Comparison of ENCODE assay signal across 18 mouse cellular contexts in the genomic region with DNA sequence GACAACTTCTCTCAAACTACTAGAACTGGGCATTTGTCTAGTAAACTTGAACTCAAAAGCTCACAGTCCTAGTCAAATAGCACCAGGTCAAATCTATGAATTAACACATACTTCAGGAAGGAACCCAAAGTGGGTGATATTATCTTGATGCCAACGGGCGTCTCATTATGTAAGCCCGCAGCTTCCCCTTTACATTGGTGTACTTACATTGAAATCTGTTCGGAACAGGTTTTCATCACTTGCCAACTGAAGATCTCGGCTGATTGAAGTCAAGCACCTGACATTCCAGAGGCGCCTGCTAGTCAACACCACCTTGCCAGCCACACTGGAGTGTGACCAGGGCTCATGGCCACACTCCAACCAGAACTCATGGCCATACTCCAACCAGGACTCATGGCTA.
"Had no signal": no experiment of that assay in that cellular context is flagged by ENCODE, and none has a peak within 500 bp of the region (broad histone marks: within the 10 kb centered on the region; RNA-seq: fewer than 3 reads in every experiment).

No protein-coding gene starts in this region.

- H3K4me3 ChIP-seq: left cerebral cortex, adult 2 months; liver, embryonic 13.5 days; megakaryocyte, embryonic 14.5 days; midbrain, embryonic 12.5 days; midbrain, embryonic 15.5 days; neural tube, embryonic 12.5 days; neural tube, embryonic 15.5 days had no signal

- H3K4me1 ChIP-seq: liver, embryonic 13.5 days; megakaryocyte, embryonic 14.5 days; neural tube, embryonic 12.5 days had no signal

- H3K9me3 ChIP-seq: liver, embryonic 13.5 days; midbrain, embryonic 12.5 days; midbrain, embryonic 15.5 days; neural tube, embryonic 15.5 days had no signal

- H3K4me2 ChIP-seq: liver, embryonic 13.5 days; midbrain, embryonic 12.5 days; midbrain, embryonic 15.5 days; neural tube, embryonic 12.5 days; neural tube, embryonic 15.5 days had no signal

- ATAC-seq: midbrain, embryonic 15.5 days had no signal

- H3K9ac ChIP-seq: liver, embryonic 13.5 days; midbrain, embryonic 12.5 days; midbrain, embryonic 15.5 days; neural tube, embryonic 12.5 days; neural tube, embryonic 15.5 days had no signal

- H3K36me3 ChIP-seq: liver, embryonic 13.5 days; midbrain, embryonic 12.5 days; midbrain, embryonic 15.5 days; neural tube, embryonic 12.5 days; neural tube, embryonic 15.5 days had no signal

- DNase-seq: kidney, adult 9 months; kidney, postnatal 14 days; kidney, postnatal 4 days; layer of hippocampus, adult 9-11 months; liver, embryonic 13.5 days; lung, adult 2 months; lung, postnatal 14 days; lung, postnatal 4 days; right cerebral cortex, adult 18-20 months; right cerebral cortex, postnatal 14 days; right cerebral cortex, postnatal 4 days; thymus, postnatal 25 days had no signal

- H3K27ac ChIP-seq: left cerebral cortex, adult 2 months; liver, embryonic 13.5 days; midbrain, embryonic 12.5 days; midbrain, embryonic 15.5 days; neural tube, embryonic 12.5 days; neural tube, embryonic 15.5 days had no signal

- H3K27me3 ChIP-seq: liver, embryonic 13.5 days; midbrain, embryonic 12.5 days; midbrain, embryonic 15.5 days; neural tube, embryonic 12.5 days; neural tube, embryonic 15.5 days had no signal
